Mouse (Mus musculus) small intestine, adult 2 months (tissue): Measurements from ENCODE around the gene Hrc.

Experiments used
- CTCF ChIP-seq: fragments of 200-500 bp; IDR thresholded peaks from 2 replicates; pipeline ENCODE4 v1.5.1; 2012; ENCODE audit warnings: low read depth, mild to moderate bottlenecking, control low read depth, inconsistent platforms, low read length, moderate library complexity, mixed read lengths; ENCODE audit not compliant: insufficient replicate concordance, insufficient read length; ENCODE audit errors: extremely low read depth
- POLR2A ChIP-seq: fragments of 200-500 bp; IDR thresholded peaks from 2 replicates; pipeline ENCODE4 v1.6.1; 2012; ENCODE audit warnings: low read depth, mild to moderate bottlenecking, control low read depth, inconsistent platforms, low read length, moderate library complexity

DNA sequence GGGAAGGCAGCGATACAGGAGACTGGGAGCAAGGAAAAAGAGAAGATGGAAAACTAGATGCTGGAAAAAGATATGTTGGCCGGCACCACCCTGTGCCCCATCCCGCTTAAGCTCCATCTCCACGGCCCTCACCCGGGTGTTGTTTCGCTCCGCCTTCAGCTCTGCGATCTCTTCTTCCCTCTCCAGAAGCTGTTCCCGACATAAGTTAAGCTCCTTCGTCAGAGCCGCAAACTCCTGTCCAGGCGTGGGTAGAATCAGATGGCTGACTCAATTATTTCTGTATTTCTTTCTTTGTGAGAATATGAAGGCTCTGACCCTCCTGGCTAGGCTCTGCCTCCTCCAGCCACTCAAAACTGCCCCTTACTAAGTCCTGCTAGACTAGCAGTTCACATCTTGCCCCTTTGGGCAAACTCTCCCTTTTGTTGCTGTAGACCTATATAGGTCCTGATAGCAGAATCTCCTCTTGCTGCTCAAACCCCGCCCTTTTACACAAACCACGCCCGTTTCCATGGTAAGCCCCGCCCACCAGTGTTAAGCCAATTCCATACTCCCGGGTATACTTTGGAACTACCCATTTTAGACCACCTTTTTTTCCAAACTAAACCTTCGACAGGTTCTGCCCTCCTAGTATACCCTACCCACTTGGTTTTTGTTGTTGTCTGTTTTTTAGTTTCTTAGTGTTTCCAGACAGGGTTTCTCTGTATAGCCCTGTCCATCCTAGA lies 25.5 kb downstream of the Hrc start:
- TF ChIP-seq CTCF, result no peak
- TF ChIP-seq POLR2A, result no peak
